Mouse (Mus musculus) embryonic facial prominence, embryonic 10.5 days (tissue): ENCODE data around the gene Susd6. TPM values are rescaled to one million over a fixed set of nuclear protein-coding genes. Genes with fewer than 3 reads are reported as not detected.

Experiments
- DNase-seq: peaks from one replicate; pipeline ENCODE4 v3.0.0-alpha.2; 2017; ENCODE audit warnings: low spot score
- H3K27ac ChIP-seq: fragments of 300-500 bp; sonication (generic); replicated peaks from 2 replicates; pipeline ENCODE4 v1.5.1; 2016; ENCODE audit warnings: mild to moderate bottlenecking
- H3K27me3 ChIP-seq: fragments of 300-500 bp; sonication (generic); replicated peaks from 2 replicates; pipeline ENCODE4 v1.6.1; 2016; ENCODE audit warnings: low read depth, mild to moderate bottlenecking; ENCODE audit not compliant: poor library complexity, severe bottlenecking
- H3K36me3 ChIP-seq: fragments of 300-500 bp; sonication (generic); replicated peaks from 2 replicates; pipeline ENCODE4 v1.6.1; 2016; ENCODE audit warnings: mild to moderate bottlenecking, moderate library complexity
- H3K4me1 ChIP-seq: fragments of 300-500 bp; sonication (generic); 2 replicates; pipeline ENCODE4 v1.6.1; 2016
- H3K4me3 ChIP-seq: fragments of 300-500 bp; sonication (generic); 2 replicates; pipeline ENCODE4 v1.5.1; 2016; ENCODE audit warnings: mild to moderate bottlenecking, moderate library complexity
- H3K9me3 ChIP-seq: fragments of 300-500 bp; sonication (generic); 2 replicates; pipeline ENCODE4 v1.6.1; 2016; ENCODE audit warnings: mild to moderate bottlenecking
- WGBS: fragments of 180-500 bp; shearing (Covaris S2); methylation state at CpG from one replicate; pipeline ENCODE4 v1.1.7; 2016; 5-methylcytosine and 5-hydroxymethylcytosine counted together
- polyA plus RNA-seq: library from polyadenylated mRNA; unstranded; fragments of >200 nt; fragmentation: Nextera tagmentation; extraction: Ambion mirVana; gene quantifications from 2 replicates; pipeline ENCODE4 v1.2.1, GENCODE M21; 2016

Gene Susd6
- polyA plus RNA-seq, 1 experiment from 2014 or later: 13.8 TPM

GRCm38 (mm10) chr12:80769697-80770096, 20.6 kb upstream of the Susd6 start:
- 19% methylated on average over 11 of the region's 11 CpGs for WGBS

GRCm38 (mm10) chr12:80774786-80775185, 15.5 kb upstream of the Susd6 start:
- no peaks in the 10 kb centered on the region for H3K36me3 ChIP-seq
- no peak for DNase-seq
- no peaks in the 10 kb centered on the region for H3K9me3 ChIP-seq
- no peak overlapping the region for H3K27ac ChIP-seq
- no peak overlapping the region for H3K4me3 ChIP-seq
- no peaks in the 10 kb centered on the region for H3K4me1 ChIP-seq
- 72% methylated on average over 7 of the region's 7 CpGs for WGBS
- H3K27me3 ChIP-seq: no peaks in the 10 kb centered on the region

More at GRCm38 (mm10) chr12:80769697-80770096, 20.6 kb upstream of the Susd6 start:
- Histone ChIP-seq H3K27ac (no peak overlapping the region), H3K4me3 (no peak overlapping the region), H3K27me3 (no peaks in the 10 kb centered on the region), H3K36me3 (no peaks in the 10 kb centered on the region), H3K4me1 (no peaks in the 10 kb centered on the region), H3K9me3 (no peaks in the 10 kb centered on the region)
- peak; percentile 89 for DNase-seq

- Histone ChIP-seq H3K27me3 (no peaks in the 10 kb centered on the region), H3K36me3 (no peaks in the 10 kb centered on the region), H3K4me1 (no peaks in the 10 kb centered on the region), H3K4me3 (no peak overlapping the region), H3K9me3 (no peaks in the 10 kb centered on the region), H3K27ac (no peak overlapping the region)
- WGBS: 88% methylated on average over 4 of the region's 4 CpGs
- no peak for DNase-seq
Observed at GRCm38 (mm10) chr12:80776046-80776634, 14.2 kb upstream of the Susd6 start.

GRCm38 (mm10) chr12:80778188-80778936, 11.9 kb upstream of the Susd6 start:
- H3K4me1 ChIP-seq: no peaks in the 10 kb centered on the region
- H3K4me3 ChIP-seq: no peak overlapping the region
- H3K27me3 ChIP-seq: no peaks in the 10 kb centered on the region
- WGBS: 75% methylated on average over 16 of the region's 16 CpGs
- H3K36me3 ChIP-seq: no peaks in the 10 kb centered on the region
- H3K9me3 ChIP-seq: no peaks in the 10 kb centered on the region
- DNase-seq: no peak
- no peak overlapping the region for H3K27ac ChIP-seq

- H3K9me3 ChIP-seq: no peaks in the 10 kb centered on the region
- H3K27me3 ChIP-seq: no peaks in the 10 kb centered on the region
- WGBS: 86% methylated on average over 4 of the region's 4 CpGs
- no peaks in the 10 kb centered on the region for H3K36me3 ChIP-seq
- no peak overlapping the region for H3K27ac ChIP-seq
- no peak for DNase-seq
- H3K4me1 ChIP-seq: no peaks in the 10 kb centered on the region
- H3K4me3 ChIP-seq: no peak overlapping the region
Observed at GRCm38 (mm10) chr12:80779760-80780159, 10.6 kb upstream of the Susd6 start.

GRCm38 (mm10) chr12:80782190-80782589, 8.1 kb upstream of the Susd6 start:
- DNase-seq: no peak
- Histone ChIP-seq H3K27me3 (no peaks in the 10 kb centered on the region), H3K36me3 (no peaks in the 10 kb centered on the region), H3K4me3 (no peak overlapping the region), H3K9me3 (no peaks in the 10 kb centered on the region), H3K27ac (no peak overlapping the region), H3K4me1 (no peaks in the 10 kb centered on the region)
- WGBS: 88% methylated on average over 3 of the region's 3 CpGs

GRCm38 (mm10) chr12:80782892-80783291, 7.4 kb upstream of the Susd6 start:
- no peaks in the 10 kb centered on the region for H3K36me3 ChIP-seq
- no peak for DNase-seq
- no peak overlapping the region for H3K27ac ChIP-seq
- WGBS: 50% methylated on average over 3 of the region's 3 CpGs
- 0 out of 2 replicates have a peak, but pooled peaks cover 2% of the 10 kb centered on the region for H3K27me3 ChIP-seq
- H3K4me1 ChIP-seq: no peaks in the 10 kb centered on the region
- H3K4me3 ChIP-seq: no peak overlapping the region
- no peaks in the 10 kb centered on the region for H3K9me3 ChIP-seq

GRCm38 (mm10) chr12:80783889-80784288, 6.4 kb upstream of the Susd6 start:
- Histone ChIP-seq H3K27me3 (0 out of 2 replicates have a peak, but pooled peaks cover 7% of the 10 kb centered on the region), H3K36me3 (no peaks in the 10 kb centered on the region), H3K9me3 (no peaks in the 10 kb centered on the region), H3K4me3 (no peak overlapping the region), H3K27ac (no peak overlapping the region), H3K4me1 (no peaks in the 10 kb centered on the region)
- WGBS: 73% methylated on average over 1 of the region's 1 CpGs
- no peak for DNase-seq

- H3K27ac ChIP-seq: no peak overlapping the region
- H3K36me3 ChIP-seq: no peaks in the 10 kb centered on the region
- no peak overlapping the region for H3K4me3 ChIP-seq
- DNase-seq: no peak
- peaks cover 5% of the 10 kb centered on the region for H3K4me1 ChIP-seq
- H3K9me3 ChIP-seq: no peaks in the 10 kb centered on the region
- 0 out of 2 replicates have a peak, but pooled peaks cover 7% of the 10 kb centered on the region for H3K27me3 ChIP-seq
- WGBS: 87% methylated on average over 5 of the region's 5 CpGs
Observed at GRCm38 (mm10) chr12:80785005-80785404, 5.3 kb upstream of the Susd6 start.

- DNase-seq: no peak
- H3K4me1 ChIP-seq: peaks cover 6% of the 10 kb centered on the region
- no peak overlapping the region for H3K4me3 ChIP-seq
- H3K27me3 ChIP-seq: 0 out of 2 replicates have a peak, but pooled peaks cover 7% of the 10 kb centered on the region
- no peaks in the 10 kb centered on the region for H3K36me3 ChIP-seq
- no peak overlapping the region for H3K27ac ChIP-seq
- WGBS: 90% methylated on average over 4 of the region's 4 CpGs
- H3K9me3 ChIP-seq: no peaks in the 10 kb centered on the region
Observed at GRCm38 (mm10) chr12:80785597-80785996, 4.7 kb upstream of the Susd6 start.

GRCm38 (mm10) chr12:80786591-80786990, 3.7 kb upstream of the Susd6 start:
- Histone ChIP-seq H3K4me1 (peaks cover 10% of the 10 kb centered on the region), H3K36me3 (no peaks in the 10 kb centered on the region), H3K9me3 (no peaks in the 10 kb centered on the region), H3K27me3 (0 out of 2 replicates have a peak, but pooled peaks cover 7% of the 10 kb centered on the region), H3K4me3 (no peak overlapping the region), H3K27ac (no peak overlapping the region)
- WGBS: 81% methylated on average over 1 of the region's 1 CpGs
- DNase-seq: no peak

GRCm38 (mm10) chr12:80787604-80788003, 2.7 kb upstream of the Susd6 start:
- H3K4me1 ChIP-seq: peaks cover 18% of the 10 kb centered on the region
- no peak for DNase-seq
- H3K27me3 ChIP-seq: 0 out of 2 replicates have a peak, but pooled peaks cover 7% of the 10 kb centered on the region
- no peak overlapping the region for H3K27ac ChIP-seq
- WGBS: 61% methylated on average over 11 of the region's 11 CpGs
- H3K36me3 ChIP-seq: no peaks in the 10 kb centered on the region
- no peak overlapping the region for H3K4me3 ChIP-seq
- H3K9me3 ChIP-seq: no peaks in the 10 kb centered on the region

- WGBS: 84% methylated on average over 3 of the region's 3 CpGs
- Histone ChIP-seq H3K4me1 (peaks cover 22% of the 10 kb centered on the region), H3K9me3 (no peaks in the 10 kb centered on the region), H3K4me3 (no peak overlapping the region), H3K27ac (no peak overlapping the region), H3K27me3 (0 out of 2 replicates have a peak, but pooled peaks cover 7% of the 10 kb centered on the region), H3K36me3 (0 out of 2 replicates have a peak, but pooled peaks cover 4% of the 10 kb centered on the region)
- DNase-seq: no peak
Observed at GRCm38 (mm10) chr12:80788188-80788587, 2.1 kb upstream of the Susd6 start.
